Mouse (Mus musculus) olfactory bulb, adult 2 months (tissue): ENCODE measurements at regions not wholly inside any gene's neighbourhood (a gene's known extent, or its start where the extent isn't known, plus 50 kb on each side); places are given as distances from the start of the nearest gene placed in this dataset.

ENCODE experiments used
- CTCF ChIP-seq: fragments of 200-500 bp; IDR thresholded peaks from 2 replicates; pipeline ENCODE4 v1.5.1; 2012; ENCODE audit warnings: low read depth, mild to moderate bottlenecking, low read length, moderate library complexity; ENCODE audit not compliant: insufficient read depth
- POLR2A ChIP-seq: fragments of 200-500 bp; IDR thresholded peaks from 2 replicates; pipeline ENCODE4 v1.6.1; 2012; ENCODE audit warnings: mild to moderate bottlenecking, low read depth, low read length, moderate library complexity; ENCODE audit not compliant: insufficient read depth

- TF ChIP-seq POLR2A (no peak), CTCF (no peak)
These were observed 192.1 kb upstream of the Castor2 start for GRCm38 (mm10) chr5:133907442-133907841.
